Mouse (Mus musculus): ENCODE measurements at regions not wholly inside any gene's neighbourhood (a gene's known extent, or its start where the extent isn't known, plus 50 kb on each side); places are given as distances from the start of the nearest gene placed in this dataset.

DNA sequence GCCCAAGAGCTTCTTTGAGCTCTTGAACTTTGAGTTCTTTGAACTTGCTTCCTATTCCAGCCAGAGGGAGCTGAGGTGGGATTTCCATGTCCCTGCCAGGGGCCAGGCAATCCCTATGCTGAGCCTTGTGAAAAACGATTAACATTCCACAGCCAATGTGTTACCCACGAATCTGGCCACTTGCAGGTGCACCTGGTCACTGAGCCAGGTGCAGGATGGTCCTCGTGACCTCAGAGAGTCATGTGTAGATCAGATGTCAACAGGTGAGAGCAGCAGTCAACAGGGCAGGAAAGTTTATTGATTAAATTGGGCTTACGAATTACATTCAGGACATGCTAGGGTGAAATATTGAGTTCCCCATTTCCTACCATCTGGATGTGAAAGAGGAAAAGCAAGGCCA lies 275.4 kb upstream of the Rsrc1 start:
- DNase-seq (ENCODE audit: low spot score in 2 of 2), result no peak
- intact Hi-C loops (cut with DNase I), result no loop called here

GRCm38 (mm10) chr3:66735468-66735867 lies 245.7 kb upstream of the Rsrc1 start:
- DNase-seq (ENCODE audit: low spot score in 2 of 2), result no peak
- intact Hi-C loops (cut with DNase I), result no loop called here

DNA sequence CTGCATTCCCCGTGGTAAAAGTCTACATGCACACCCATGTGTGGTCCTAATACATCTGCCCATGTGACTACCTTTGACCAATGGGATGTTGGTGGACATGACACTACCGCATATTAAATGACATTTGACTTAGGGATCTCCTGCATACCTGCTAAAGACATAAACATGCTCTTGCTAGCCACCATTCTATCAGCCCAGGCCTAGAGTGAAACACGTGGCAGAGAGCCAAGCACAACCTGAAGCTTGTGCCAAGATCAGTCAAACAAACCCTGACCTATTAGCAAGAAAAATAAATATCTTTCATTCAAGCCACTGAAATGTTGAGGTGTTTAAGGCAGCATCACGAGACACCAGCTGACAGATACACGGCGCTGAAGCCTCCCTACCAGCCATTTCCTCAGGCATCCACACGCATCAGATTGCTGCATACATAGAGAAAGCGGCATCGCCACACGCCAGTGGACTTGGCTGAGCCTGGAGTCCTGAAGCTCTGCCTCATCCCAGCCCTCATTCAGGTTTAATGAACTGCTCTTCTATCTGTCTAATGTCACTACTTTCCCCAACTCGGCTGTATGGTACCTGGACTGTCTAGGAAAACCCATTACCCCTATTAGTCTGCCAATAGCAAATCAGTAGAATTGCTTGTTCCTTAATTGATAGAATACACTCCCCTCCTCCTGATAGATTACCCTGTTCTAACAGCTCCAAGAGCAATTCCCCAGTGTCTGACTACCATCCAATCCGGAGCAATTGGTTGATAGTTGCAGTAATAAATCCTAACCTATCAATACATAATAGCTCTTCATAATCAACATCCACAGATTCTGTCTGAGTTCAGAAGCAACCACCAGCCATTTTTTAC lies 242.8 kb upstream of the Rsrc1 start:
- intact Hi-C loops (cut with DNase I), result no loop called here

GRCm38 (mm10) chr3:66739356-66740014 lies 241.7 kb upstream of the Rsrc1 start:
- intact Hi-C loops (cut with DNase I), result no loop called here
- no peak for DNase-seq (ENCODE audit: low spot score in 2 of 2)

More for the DNA sequence above, 242.8 kb upstream of the Rsrc1 start:
- no peak for DNase-seq (ENCODE audit: low spot score in 2 of 2)

GRCm38 (mm10) chr3:66744133-66744913 lies 236.9 kb upstream of the Rsrc1 start:
- DNase-seq (ENCODE audit: low spot score in 2 of 2), result no peak
- intact Hi-C loops (cut with DNase I), result no loop called here

- intact Hi-C loops (cut with DNase I), result loop anchor here (2.0 kb wide), 1 partner anchor 230 kb away; no protein-coding TSS in a partner anchor
- DNase-seq (ENCODE audit: low spot score in 2 of 2), result no peak
These were observed 234.7 kb upstream of the Rsrc1 start for GRCm38 (mm10) chr3:66746373-66747072.

DNA sequence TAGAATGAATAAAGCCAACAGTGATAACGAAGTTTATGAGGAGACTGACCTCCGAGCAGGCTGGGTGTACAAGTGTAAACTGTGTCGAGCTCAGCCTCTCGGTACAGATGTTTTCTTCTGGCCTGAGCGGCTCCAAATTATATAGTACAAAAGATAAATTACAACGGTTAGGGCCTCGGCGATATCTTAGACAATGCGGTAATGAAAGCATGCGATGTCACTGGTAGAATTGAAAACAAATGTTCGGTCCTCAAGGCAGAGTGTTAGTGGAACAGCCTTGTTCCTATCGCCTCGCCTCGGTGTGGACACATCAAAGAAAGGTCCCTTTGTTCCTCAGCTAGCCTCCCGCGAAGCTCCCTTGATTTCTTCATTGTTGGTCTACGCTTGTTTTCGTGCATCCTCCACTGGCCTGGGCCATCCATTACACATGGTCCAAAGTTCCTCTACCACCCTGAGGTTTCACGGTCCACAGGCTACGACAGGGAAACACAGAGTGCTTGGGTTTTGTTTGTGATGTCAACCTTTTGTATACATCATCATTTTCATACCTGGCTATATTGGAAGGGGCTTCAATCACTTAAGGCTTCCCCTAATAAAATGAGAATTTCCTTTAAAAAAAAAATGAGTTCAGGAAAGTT lies 234.0 kb upstream of the Rsrc1 start:
- intact Hi-C loops (cut with DNase I), result loop anchor here (2.0 kb wide), 1 partner anchor 230 kb away; no protein-coding TSS in a partner anchor
- no peak for DNase-seq (ENCODE audit: low spot score in 2 of 2)

GRCm38 (mm10) chr3:66758141-66758540 lies 223.0 kb upstream of the Rsrc1 start:
- intact Hi-C loops (cut with DNase I), result no loop called here

DNA sequence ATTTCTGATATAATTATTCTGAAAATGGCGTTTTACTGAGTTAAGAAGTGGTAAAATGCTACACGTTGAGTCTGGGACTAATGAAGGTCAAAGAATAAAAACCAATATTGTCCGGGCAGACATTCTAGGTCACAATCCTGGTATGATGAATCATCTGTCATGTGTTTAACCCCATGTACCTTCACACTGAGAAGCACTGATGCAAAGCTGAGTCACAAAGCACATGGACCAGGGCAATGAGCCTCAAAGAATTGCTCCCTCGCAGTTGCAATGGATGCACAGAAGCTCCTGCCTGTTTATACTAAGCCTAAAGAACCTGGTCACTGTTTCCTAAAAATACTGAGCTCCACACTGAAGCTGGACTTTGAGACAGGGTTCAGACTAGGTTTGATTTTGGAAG lies 221.3 kb upstream of the Rsrc1 start:
- DNase-seq (ENCODE audit: low spot score in 2 of 2), result no peak
- intact Hi-C loops (cut with DNase I), result no loop called here

More at GRCm38 (mm10) chr3:66758141-66758540, 223.0 kb upstream of the Rsrc1 start:
- DNase-seq (ENCODE audit: low spot score in 2 of 2), result no peak

DNA sequence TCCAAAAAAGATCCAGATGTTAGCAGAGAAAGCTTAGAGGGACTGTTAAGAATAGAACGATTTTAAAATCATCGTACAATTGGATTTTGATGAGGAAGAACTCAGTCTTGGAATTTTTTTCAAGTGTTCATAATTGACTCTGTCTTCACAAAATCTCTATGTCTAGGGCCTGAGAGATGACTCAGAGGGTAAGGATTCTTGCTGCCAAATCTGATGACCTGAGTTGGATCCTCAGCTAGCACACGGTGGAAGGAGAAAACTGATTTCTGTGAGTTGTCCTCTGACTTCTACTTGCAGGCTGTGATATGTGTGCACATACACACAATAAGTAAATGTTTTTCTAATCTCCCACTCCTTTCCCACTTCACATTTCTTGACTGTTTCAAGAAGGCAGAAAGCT lies 218.7 kb upstream of the Rsrc1 start:
- intact Hi-C loops (cut with DNase I), result no loop called here

GRCm38 (mm10) chr3:66797351-66798010 lies 183.7 kb upstream of the Rsrc1 start:
- intact Hi-C loops (cut with DNase I), result no loop called here

More for the DNA sequence above, 218.7 kb upstream of the Rsrc1 start:
- no peak for DNase-seq (ENCODE audit: low spot score in 2 of 2)

GRCm38 (mm10) chr3:66798292-66798691 lies 182.9 kb upstream of the Rsrc1 start:
- DNase-seq (ENCODE audit: low spot score in 2 of 2), result no peak
- intact Hi-C loops (cut with DNase I), result no loop called here

More at GRCm38 (mm10) chr3:66797351-66798010, 183.7 kb upstream of the Rsrc1 start:
- DNase-seq (ENCODE audit: low spot score in 2 of 2), result no peak

DNA sequence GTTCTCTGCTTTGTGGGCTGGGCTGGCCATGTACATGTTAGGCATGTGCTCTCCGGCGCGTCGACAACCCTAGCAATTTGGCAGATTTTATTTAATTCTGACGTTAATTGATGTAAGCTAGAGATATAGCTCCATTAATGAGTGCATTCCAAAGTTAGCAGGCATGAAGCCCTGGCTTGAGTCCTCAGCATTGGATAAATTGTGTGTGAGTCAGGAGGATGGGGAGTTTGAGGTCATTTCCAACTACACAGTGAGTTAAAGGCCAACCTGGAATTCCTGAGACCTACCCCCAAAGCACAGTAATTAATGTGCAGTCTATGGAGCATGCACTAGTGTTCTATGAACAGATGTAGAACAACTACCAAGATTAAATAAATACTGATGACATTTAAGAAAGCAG lies 178.7 kb upstream of the Rsrc1 start:
- DNase-seq (ENCODE audit: low spot score in 2 of 2), result no peak

GRCm38 (mm10) chr3:66806176-66806575 lies 175.0 kb upstream of the Rsrc1 start:
- no peak for DNase-seq (ENCODE audit: low spot score in 2 of 2)
- intact Hi-C loops (cut with DNase I), result no loop called here

More for the DNA sequence above, 178.7 kb upstream of the Rsrc1 start:
- intact Hi-C loops (cut with DNase I), result no loop called here

DNA sequence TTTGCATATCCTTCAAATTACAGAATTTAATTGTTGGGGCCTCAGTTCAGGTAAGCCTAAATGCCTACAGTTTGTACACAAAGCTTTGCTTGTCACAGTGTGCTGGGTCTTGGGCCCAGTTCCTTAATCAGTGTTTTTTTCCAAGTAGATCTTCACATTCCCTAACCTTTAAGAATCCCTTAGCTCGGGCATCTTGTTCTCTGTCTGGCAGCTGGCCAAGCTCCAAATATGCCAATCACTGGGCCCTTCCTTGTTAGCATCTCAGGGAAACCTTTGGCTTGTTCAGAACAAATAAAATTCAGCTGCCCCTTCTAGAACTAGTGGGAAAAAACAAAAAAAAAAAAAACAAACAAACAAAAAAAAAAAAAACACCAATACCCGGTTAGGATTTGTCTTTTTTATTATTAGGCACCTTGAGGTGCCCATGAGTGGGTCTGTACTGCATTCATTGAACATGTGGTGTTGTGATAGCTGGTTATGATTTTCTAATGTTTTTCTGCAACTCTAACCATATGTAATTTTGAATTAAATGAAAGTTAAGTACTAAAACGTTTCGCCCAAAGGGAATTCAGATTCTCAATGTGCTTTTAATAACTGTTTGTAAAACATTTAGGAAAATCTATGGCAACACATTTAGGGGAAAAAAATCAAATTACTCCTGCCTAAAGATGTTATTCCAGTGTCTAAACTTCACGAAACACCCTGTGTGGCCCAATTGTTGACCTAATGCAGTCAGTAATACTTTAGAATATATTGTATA lies 168.3 kb upstream of the Rsrc1 start:
- DNase-seq (ENCODE audit: low spot score in 2 of 2), result no peak
- intact Hi-C loops (cut with DNase I), result no loop called here

DNA sequence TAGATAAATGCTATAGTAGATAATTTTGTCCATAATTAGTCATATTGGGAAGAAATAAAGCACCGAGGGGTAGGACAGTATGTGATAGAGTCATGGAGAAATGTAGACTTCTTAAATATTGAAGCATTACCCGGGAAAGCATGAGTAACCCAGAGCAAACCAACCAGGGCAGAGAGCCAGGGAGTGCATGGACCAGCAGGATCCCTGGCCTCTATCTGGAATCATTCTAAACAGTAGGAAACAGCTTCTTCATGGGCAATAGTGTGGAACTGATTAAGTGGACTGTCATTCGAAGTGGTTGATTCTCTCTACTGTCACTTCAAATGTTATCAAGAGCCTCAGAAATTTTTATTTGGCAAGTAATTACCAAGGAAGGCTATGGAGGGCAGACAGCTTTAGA lies 155.4 kb upstream of the Rsrc1 start:
- intact Hi-C loops (cut with DNase I), result no loop called here
- DNase-seq (ENCODE audit: low spot score in 2 of 2), result no peak

All from left cerebral cortex, postnatal 25 days (tissue).